Mouse (Mus musculus) lung, postnatal 14 days (tissue): ENCODE data around the gene Aff3.
"Not testable (repeated sequence)": the region's sequence is repeated elsewhere in the genome, so short reads cannot be mapped to it uniquely, and the experiment has no call there.

Source experiments
- DNase-seq: peaks from one replicate; pipeline ENCODE4 v3.0.0; 2021

Aff3 gene

DNA sequence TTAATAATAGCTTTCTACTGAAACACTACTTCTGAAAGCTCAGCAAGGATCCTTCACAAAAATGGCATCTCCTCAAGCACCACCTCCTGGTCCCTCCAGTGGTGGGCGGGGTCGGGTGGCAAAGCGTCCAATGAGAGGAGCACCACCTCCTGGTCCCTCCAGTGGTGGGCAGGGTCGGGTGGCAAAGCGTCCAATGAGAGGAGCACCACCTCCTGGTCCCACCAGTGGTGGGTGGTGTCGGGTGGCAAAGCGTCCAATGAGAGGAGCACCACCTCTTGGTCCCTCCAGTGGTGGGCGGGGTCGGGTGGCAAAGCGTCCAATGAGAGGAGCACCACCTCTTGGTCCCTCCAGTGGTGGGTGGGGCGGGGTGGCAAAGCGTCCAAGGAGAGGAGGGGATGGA lies 234.4 kb downstream of the Aff3 start:
- DNase-seq: not testable (repeated sequence)

DNA sequence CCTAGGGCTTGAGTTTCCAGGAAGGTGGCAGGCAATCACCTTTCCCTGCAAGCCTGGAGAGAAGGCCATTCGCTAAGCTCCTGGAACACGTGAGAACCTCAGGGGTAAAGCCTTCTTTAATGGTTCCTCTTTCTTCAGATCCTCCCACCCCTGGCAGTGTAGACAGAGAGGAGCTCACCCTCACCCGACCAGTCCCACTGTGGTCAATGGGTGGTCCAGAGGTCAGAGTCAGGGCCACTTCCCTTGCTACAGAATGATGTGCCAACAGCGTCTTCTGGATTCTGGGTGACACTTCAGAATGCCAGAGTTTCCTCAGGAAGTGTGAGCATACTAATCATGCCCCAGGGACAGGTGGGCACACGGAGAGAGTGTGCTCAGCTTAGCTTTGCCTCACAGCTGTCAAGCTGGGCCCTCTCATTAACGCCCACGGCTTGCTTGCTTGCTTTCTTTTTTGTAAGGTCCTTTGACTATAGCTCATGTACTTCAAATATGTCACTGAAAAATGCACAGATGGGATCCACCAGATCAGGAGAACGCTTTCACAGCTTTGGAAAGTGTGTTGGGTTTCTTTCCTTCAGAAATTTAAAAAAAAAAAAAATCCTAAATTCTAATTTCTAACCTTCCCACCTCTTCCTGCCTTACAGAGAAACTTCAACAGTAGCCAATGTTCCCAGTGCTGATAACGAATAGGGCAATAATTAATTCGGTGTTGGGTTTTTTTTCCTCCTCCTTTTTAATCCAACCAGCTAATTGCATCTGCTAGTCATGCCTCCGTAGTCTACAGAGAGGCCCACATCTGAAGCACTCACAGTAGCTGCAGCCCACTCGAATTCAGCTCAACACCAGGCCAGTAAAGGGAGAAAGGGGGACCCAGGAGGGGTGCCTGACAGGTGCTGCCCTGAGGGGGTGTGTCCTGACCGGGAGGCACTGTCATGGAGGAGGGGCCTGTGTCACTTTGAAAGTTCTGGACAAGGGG lies 235.8 kb downstream of the Aff3 start:
- no peak for DNase-seq

DNA sequence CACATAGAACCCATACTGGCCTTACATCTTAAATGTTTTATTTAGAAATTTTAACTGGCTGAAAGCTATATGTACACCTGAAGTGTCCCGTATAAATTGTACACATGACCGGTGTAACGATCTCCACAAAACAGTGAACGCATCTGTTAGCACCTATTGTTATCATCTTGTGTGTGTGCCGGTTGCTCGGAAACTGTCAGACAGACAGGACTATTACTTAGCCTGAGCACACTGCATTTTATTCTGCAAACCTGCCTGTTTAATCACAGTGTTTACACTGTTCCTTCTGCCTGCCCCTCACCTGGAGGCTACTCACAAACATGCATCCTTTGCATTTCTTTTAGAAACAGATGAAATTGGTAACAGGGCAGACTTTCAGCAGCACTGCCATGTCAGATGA lies 241.8 kb downstream of the Aff3 start:
- DNase-seq: no peak

DNA sequence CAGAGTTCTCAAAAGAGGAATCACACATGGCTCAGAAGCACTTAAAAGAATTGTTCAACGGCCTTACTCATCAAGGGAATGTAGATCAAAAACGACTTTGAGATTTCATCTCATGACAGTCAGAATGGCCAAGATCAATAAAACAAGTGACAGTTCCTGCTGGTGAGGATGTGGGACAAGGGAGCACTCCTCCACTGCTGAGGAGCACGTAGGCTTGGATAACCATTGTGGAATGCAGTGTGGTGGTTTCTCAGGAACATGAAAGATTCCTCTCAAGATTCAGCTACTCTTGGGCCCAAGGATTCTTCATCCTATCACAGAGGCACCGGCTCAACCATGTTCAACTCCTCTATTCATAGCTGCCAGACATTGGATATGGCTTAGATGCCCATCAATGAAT lies 245.4 kb downstream of the Aff3 start:
- no peak for DNase-seq

DNA sequence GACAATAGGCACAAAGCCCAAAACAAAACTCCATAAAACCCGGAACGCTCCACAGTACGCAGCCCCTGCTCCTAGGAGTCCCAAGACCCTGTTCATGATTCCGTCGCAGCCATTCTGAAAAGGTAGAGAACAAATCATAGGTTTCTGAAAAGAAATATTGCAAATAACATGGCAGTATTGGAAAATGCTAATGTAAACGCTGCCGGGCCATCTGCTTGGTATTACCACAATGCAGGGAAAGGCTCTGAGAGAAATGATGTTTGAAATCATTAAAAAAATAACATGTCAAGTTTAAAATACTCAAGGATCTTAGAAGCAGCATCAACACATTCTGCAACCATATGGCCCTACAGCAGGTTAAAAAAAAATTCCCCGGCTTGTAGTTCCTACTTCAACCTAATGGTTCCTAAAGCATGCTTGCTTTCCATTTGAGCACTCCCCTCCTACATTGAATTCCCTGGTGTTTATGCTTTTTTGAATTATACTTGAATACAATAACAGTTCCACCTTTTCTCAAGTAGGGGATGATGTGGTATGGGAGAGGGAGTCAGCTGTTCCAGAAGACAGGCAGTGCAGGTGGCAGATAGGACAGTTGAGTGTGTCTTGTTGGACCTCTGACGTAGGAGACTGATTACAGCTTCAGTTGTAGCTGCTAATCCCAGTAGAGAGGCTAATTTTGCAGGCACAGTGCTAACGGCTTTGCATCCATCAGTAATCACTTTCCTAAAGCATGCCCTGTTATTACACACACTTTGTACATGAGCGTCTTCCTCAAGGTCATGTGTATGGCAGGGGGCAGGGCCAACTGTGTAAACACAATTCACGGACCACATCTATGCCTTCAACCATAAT lies 246.3 kb downstream of the Aff3 start:
- DNase-seq: no peak

DNA sequence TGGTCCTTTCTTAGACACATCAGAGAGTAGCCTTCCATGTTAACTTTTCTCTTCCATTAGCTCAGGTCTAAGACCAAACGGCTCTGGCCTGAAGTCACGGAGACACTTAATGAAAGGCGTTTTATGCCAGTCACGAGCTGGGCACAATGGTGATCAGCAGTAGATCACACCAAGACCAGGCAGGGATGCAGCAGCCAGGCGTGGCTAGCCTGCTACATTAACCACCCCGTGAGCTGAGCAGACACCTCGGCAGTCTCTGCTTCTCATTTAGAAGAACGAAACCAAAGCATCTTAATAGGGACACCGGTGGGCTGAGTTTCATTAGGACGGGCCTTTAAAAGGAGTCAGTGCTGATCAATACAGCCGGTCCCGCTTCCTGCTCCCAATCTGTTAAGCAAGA lies 247.6 kb downstream of the Aff3 start:
- no peak for DNase-seq

DNA sequence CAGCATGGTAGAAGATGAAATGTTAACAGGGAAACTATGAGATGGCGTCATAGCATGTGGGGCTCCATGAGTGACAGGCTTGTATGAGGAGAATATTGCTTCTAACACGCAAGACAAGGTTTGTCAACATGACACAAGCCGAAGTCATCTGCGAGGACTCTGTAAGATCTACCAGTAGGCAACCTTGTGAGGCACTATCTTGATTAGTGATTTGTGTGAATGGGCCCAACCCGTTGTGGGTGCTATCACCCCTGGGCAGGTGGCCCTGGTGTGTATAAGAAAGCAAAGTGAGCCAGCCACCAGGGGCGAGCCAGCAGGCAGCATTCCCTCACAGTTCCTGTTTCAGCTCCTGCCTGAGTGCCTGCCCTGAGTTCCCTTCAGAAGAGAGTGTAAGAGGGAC lies 249.2 kb downstream of the Aff3 start:
- DNase-seq: no peak

DNA sequence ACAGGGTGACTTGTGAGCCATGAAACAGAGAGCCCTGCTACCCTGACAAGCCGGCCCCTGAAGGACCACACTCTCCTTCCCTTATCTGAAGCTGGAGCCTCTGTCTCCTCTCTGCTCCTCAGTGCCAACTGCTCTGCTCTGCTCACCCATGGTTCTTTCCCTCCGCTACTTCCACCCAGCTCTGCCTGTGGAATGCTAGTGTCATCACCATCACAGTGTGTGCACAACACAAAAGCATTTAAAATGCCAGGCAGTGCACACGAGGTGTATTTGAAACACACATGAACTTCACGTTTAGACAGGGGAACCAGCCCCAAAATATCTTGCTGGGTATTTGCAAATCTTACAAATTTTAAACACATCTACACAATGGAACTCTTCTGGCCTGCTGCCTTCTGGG lies 253.6 kb downstream of the Aff3 start:
- no peak for DNase-seq

DNA sequence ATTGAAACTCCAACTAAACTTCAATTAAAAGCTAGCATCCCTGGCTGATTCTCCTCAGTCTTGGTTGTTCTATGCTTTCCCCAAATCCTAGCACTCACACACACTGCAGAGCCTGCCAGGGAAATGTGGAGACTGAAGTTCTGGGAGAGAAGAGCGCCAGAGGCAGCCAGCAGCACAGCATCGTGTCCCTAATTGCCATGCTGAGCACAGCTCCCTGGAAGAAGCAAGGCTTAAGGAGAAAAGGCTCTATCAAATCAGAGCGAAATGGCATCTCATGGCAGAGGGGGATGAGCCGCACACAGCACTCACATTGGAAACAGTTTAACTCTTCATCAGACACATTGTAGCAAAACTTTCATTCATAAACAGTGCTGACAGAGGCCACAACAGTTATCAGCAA lies 254.3 kb downstream of the Aff3 start:
- no peak for DNase-seq

DNA sequence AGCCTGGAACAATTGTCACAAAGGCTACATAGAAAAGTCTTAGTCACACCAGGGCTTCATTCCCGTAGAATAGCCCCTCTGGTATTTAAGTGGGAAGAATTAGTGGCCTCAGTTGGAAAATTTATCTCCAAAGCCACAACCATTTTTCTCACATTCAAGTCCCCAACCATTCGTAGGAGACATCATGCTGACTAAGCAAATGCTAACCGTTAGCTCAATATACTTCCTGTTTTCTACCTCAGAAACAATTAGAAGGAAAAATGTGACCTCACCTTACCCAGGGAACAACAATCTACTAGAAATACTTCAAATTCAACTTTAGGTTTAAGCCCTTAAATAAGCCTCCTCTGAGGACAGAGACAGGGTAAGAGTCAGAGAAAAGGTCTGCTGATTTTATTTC lies 256.5 kb downstream of the Aff3 start:
- no peak for DNase-seq

DNA sequence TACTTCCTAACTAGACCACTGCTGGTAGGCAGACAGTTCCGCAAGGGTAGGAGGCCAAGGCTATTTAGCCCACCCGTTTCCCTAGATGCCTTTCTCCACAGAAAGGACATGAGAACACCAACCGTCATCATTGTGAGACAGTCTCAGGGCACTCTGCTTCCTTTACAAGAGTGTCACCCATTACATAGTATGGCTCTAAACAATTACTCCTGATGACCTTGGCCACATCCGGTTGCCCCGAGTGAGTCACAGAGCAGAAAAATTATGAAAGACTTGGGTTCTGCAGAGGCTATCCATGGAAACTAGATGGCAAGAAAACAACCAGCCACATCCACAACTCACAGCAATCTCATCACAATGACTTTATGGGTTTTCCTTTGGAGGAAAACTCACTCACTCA lies 261.0 kb downstream of the Aff3 start:
- no peak for DNase-seq

DNA sequence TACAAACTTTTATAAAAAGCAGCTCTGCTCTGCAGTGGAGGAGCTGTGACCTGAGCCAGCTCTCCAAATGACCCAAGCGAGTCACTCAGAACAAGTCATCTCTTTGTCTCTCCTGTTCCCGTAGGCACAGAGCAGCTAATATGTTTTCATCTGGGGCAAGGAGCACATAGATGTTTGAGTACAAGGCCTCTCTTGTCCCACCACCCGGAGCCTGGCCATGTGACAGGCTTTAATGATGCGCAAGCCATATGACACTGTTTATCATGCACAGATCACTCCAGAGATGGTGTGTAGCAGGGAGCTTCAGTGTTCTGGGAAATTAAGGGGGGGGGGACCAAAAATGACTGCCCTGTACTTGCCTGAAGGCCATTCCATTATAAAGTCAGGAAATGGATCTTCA lies 262.9 kb downstream of the Aff3 start:
- DNase-seq: no peak

DNA sequence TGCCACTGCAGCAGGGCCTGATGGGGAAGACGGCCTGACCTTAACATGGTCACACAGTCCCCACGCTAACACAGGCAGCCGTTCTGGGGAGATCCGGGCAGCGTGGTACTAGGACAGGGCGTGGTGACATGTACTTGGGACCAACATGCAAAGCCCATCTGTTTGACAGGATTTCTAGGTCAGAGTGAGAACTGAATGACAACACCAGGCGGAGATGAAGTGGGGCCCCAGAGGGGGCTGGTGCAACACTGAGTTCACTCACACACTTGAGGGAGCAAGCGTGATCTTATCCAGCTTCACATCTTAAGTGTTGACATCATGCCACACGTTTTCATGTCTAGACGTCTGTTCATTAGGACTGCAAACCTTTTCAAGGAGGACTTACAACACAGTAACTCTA lies 265.5 kb downstream of the Aff3 start:
- DNase-seq: no peak

DNA sequence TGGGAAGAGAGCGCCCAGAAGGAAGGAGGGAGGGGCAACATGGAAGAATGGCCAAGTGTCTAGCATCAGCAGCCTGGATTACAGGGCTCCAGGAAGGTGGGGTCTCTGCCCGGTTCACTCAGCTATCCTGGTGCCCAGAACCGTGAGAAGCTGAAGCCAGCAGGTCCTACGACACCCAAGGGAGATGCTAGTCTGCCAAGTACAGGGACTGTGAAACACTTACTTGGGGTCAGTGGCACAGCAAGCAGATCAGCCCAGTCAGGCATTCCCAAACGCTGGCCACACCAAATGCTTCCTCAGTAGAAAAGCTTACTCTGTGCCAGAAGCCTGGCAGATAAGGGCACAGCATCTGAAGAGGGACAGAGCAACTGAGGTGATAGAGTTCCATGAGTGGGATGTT lies 266.2 kb downstream of the Aff3 start:
- DNase-seq: no peak

DNA sequence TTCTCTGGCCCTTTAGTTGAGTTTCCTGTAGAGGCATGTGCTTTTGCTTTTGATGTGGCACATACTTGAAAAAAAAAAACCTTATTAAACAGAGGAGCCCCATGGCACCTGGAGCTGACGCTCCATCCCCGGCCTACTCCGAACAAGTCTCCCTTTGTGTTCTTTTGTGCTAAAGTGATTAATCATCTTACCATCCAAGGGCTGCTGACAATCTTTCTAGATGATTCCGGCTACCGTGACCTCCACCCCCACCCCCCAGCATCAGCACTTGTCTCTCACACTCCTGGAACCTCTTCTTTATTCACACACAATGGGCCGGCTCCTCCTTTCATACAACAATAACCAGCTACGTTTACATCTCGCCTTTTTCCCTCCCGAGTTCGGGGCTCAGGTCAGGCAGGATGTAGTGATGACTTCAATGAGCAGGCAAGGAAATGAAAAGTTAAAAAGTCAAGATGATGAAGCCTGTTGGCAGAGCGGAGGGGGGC lies 269.5 kb downstream of the Aff3 start:
- DNase-seq: no peak

DNA sequence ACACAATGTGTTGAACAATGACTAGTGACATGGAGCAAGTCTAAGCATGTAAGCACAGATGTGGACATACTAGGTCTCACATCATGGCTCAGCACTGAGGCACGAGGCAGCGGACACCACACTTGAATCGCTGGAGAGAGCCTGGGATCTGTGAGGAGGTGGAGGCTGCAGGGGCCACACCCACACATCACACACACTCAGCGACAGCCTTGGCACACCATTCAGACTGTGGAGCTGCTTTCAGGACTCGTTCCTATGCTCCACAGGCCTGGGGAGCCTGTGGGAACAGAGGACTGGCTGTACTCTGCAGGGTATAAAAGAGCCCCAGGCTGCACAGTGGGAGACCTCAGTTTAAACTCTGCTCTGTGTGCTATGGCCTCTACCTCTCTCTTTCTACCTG lies 270.3 kb downstream of the Aff3 start:
- DNase-seq: no peak

DNA sequence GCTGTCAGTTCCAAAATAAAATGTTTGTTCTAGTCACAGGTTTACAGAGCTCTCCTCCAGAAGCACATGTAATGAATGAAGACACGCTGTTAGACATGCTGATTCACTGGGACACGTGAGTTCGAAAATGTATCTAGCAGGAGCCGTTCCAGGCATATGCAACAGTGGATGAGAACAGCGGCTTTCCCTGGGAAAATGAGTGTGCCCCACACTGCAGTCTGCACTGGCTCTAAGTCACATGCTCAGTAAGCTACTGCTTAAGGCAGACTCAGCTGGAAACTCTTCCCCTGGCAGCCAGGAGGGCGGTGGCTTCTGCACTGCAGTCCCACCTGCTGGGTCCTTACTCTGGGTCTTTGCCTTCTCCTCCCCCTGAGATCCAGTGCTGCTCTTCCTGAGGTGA lies 271.2 kb downstream of the Aff3 start:
- DNase-seq: no peak

DNA sequence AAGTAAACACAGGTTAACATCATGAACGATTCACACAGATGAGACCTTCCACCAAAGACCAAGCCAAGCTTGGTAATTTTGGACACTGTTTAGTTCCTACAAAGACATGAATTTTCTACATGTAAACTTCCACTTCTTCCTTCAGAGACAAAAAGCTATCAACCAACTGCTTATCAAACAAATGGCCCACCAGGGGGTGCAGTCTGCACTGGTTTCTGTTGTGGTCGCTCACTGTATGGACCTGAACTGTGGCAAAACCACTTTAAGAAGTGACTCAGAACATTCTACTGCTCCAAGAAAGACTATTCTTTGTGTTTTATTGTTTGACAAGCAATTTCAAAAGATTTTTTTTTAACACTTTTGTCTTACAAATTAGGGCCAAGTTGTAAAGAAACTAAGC lies 271.8 kb downstream of the Aff3 start:
- peak; percentile 83 for DNase-seq

DNA sequence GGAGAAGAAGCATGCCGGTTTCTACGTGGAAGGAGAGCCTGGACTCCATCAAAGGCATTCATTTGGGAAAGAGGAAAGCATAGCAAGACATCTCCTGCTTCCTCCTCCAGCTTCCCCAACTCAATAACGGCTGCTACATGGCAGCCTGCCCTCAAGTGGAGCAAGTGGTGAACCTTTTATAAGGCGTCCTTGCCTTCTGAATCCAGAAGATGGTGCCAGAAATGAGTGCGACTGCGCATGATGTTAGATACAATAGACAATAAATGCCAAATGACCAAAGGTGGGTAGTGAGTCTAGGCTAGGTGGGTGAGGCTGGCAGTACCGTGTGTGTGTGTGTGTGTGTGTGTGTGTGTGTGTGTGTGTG lies 273.9 kb downstream of the Aff3 start:
- DNase-seq: no peak

DNA sequence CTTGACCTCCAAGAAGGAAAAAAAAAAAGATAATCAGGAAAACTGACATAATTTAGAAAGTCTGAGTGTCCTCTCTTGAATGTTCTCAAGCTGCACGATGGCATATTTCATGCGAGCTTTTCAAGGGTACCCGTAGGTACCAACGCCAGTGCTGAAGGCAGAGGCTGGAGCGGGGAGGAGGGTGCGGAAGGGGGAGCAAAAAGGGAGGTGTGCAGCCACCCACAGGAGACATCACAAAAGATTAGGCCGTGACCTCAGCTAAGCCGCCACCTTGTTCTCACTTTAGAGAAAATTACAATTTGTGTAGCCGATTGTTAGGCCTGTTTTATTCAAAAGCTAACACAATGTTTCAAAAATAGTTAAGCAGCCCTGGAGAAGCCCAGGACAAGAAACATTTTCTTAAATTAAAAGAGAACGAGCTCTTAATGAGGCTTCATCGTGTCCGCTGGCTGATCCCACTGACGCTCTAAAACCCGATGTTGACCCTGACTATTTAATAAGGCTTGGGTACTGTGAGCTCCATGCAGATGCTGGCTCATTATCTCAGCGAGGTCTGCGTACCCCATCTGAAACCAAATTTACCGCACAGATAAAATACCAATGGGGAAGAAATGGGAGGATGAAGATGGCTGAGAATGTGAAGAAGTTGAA lies 274.4 kb downstream of the Aff3 start:
- DNase-seq: no peak

DNA sequence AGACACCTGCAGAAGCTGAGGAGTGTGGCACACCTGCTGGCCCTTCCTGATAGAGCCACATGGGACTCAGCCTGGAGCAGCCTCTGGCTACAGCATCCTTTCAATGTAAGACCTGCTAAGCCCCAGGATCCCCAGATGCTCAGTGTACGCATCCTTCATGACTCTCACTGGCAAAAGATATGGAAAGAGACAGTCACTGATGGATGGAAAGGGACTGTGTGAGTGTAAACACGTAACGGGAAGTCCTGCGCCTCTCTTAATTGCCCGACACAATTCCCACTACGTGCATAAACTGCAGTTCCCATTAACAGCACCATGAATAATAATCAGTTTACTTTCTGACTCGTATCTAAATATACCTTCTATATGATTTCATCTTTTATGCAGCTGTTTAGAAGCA lies 275.2 kb downstream of the Aff3 start:
- DNase-seq: no peak

DNA sequence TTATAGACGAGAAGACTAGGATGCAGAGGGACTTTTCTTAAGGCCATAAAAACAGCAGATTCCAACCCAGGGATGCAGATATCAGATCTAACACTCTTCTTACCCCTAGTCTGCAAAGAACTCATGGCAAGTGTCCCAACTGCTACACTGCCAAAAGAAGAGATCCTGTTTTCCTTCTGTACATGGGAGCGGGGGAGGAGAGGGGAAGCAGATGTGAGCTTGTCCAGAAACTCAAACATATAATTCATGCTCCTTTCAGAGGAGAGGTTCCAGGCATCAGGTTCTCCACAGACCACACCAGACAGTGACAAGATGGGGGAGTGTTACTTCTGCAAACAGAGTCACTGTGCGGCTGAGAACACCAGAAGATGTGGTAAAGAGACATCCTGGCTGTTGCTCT lies 276.3 kb downstream of the Aff3 start:
- DNase-seq: no peak

DNA sequence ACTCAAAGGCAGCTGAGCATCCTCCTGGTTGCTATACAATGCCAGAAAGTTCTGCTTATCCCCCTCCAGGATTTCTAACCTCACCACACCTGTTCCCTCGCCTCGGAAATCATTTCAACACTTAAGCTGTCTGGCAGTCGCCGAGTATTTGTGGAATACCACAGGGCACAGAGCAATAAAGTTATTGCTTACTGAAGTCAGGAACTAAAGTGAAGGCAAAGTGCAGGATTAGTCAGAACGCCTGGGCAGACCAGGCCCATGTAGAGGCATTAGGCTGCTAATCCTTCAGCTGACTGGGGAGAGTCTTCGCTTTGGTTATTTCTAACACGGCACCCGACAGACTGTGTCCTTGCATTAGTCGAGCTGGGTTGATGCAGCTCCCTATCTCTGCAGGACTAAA lies 277.3 kb downstream of the Aff3 start:
- DNase-seq: no peak
